Mouse (Mus musculus) MEL (cell line): ENCODE measurements around the gene Mindy3. TPM values are rescaled to one million over a fixed set of nuclear protein-coding genes. Genes with fewer than 3 reads are reported as not detected.

Experiments used
- DNase-seq: peaks from one replicate; pipeline ENCODE4 v3.0.0; 2011; ENCODE audit warnings: low read depth, low spot score
- H3K27ac ChIP-seq: 2 replicates; pipeline ENCODE4 v1.5.1; 2012; ENCODE audit warnings: low read depth, mild to moderate bottlenecking, control low read depth, low read length, moderate library complexity; ENCODE audit not compliant: control insufficient read depth
- H3K27me3 ChIP-seq, 2 experiments: fragments of 150-350 bp in 1 of 2; sonication (generic) in 1 of 2; 2 replicates each; pipeline ENCODE4 v1.6.1; 2012; ENCODE audit warnings: low read length in 2 of 2, mild to moderate bottlenecking in 2 of 2, improper control_type of control experiment in 1 of 2, moderate library complexity in 1 of 2; ENCODE audit not compliant: insufficient read depth in 2 of 2, control insufficient read depth in 1 of 2
- H3K36me3 ChIP-seq, 2 experiments: 2 replicates each; pipeline ENCODE4 v1.6.1; 2012 to 2014; ENCODE audit warnings: low read length in 2 of 2, improper control_type of control experiment in 1 of 2, inconsistent platforms in 1 of 2, mild to moderate bottlenecking in 1 of 2; ENCODE audit not compliant: insufficient read depth in 2 of 2, control insufficient read depth in 1 of 2
- H3K4me1 ChIP-seq, 2 experiments: fragments of 150-350 bp in 1 of 2; sonication (generic) in 1 of 2; 2 replicates each; pipeline ENCODE4 v1.6.1; 2012; ENCODE audit warnings: low read length in 2 of 2, improper control_type of control experiment in 1 of 2, mild to moderate bottlenecking in 1 of 2; ENCODE audit not compliant: insufficient read depth in 2 of 2, control insufficient read depth in 1 of 2
- H3K4me3 ChIP-seq, 2 experiments: fragments of 150-350 bp in 1 of 2; sonication (generic) in 1 of 2; 2 replicates each; pipeline ENCODE4 v1.5.1; 2012; ENCODE audit warnings: low read depth in 2 of 2, low read length in 2 of 2, mild to moderate bottlenecking in 2 of 2, moderate library complexity in 2 of 2, control low read depth in 1 of 2, improper control_type of control experiment in 1 of 2; ENCODE audit not compliant: control insufficient read depth in 1 of 2, insufficient read depth in 1 of 2
- H3K79me2 ChIP-seq: 2 replicates; pipeline ENCODE4 v1.6.1; 2012; ENCODE audit warnings: mild to moderate bottlenecking, low read length, moderate library complexity; ENCODE audit not compliant: control insufficient read depth, poor library complexity, insufficient read depth
- H3K9ac ChIP-seq: 2 replicates; pipeline ENCODE4 v1.6.1; 2012; ENCODE audit warnings: low read depth, mild to moderate bottlenecking, control low read depth, low read length, moderate library complexity; ENCODE audit not compliant: control insufficient read depth, poor library complexity, severe bottlenecking
- H3K9me3 ChIP-seq: fragments of 150-350 bp; sonication (generic); replicated peaks from 2 replicates; pipeline ENCODE4 v1.6.1; 2012; ENCODE audit warnings: mild to moderate bottlenecking, low read length, improper control_type of control experiment, moderate library complexity; ENCODE audit not compliant: insufficient read depth
- BHLHE40 ChIP-seq: IDR thresholded peaks from 2 replicates; pipeline ENCODE4 v1.6.1; 2012; ENCODE audit warnings: low read depth, mild to moderate bottlenecking, inconsistent platforms, low read length, improper control_type of control experiment, borderline replicate concordance
- CHD2 ChIP-seq: IDR thresholded peaks from 2 replicates; pipeline ENCODE4 v1.6.1; 2011; ENCODE audit warnings: low read length, improper control_type of control experiment
- CTCF ChIP-seq, 3 experiments: IDR thresholded peaks in 2 of 3; conservative IDR thresholded peaks in 1 of 3; 2 replicates each; pipeline ENCODE4 v1.5.1; 2011 to 2012; ENCODE audit warnings: low read length in 3 of 3, low read depth in 2 of 3, mild to moderate bottlenecking in 2 of 3, improper control_type of control experiment in 1 of 3, inconsistent platforms in 1 of 3, mixed read lengths in 1 of 3, moderate library complexity in 1 of 3; ENCODE audit not compliant: control insufficient read depth in 1 of 3, insufficient read depth in 1 of 3, poor library complexity in 1 of 3, severe bottlenecking in 1 of 3
- E2F4 ChIP-seq: IDR thresholded peaks from 2 replicates; pipeline ENCODE4 v1.6.1; 2011; ENCODE audit warnings: low read depth, low read length, improper control_type of control experiment, borderline replicate concordance
- ELF1 ChIP-seq: IDR thresholded peaks from 2 replicates; pipeline ENCODE4 v1.6.1; 2014; ENCODE audit warnings: low read depth, mild to moderate bottlenecking, inconsistent platforms, low read length, improper control_type of control experiment, moderate library complexity
- EP300 ChIP-seq, 2 experiments: IDR thresholded peaks; 2 replicates each; pipeline ENCODE4 v1.6.1; 2011; ENCODE audit warnings: improper control_type of control experiment in 2 of 2, low read length in 2 of 2, low read depth in 1 of 2, mild to moderate bottlenecking in 1 of 2
- ETS1 ChIP-seq: IDR thresholded peaks from 2 replicates; pipeline ENCODE4 v1.6.1; 2012; ENCODE audit warnings: low read depth, mild to moderate bottlenecking, inconsistent platforms, low read length, improper control_type of control experiment, moderate library complexity
- GABPA ChIP-seq: IDR thresholded peaks from 2 replicates; pipeline ENCODE4 v1.6.1; 2012; ENCODE audit warnings: low read depth, mild to moderate bottlenecking, inconsistent platforms, low read length, improper control_type of control experiment, moderate library complexity
- GATA1 ChIP-seq: IDR thresholded peaks from 2 replicates; pipeline ENCODE4 v1.6.1; 2011; ENCODE audit warnings: low read depth, low read length, improper control_type of control experiment
- HCFC1 ChIP-seq: IDR thresholded peaks from 2 replicates; pipeline ENCODE4 v1.6.1; 2012; ENCODE audit warnings: low read depth, mild to moderate bottlenecking, inconsistent platforms, low read length, improper control_type of control experiment, moderate library complexity
- KAT2A ChIP-seq: conservative IDR thresholded peaks from 2 replicates; pipeline ENCODE4 v1.6.1; 2012; ENCODE audit warnings: low read depth, low read length, improper control_type of control experiment, inconsistent platforms
- MAFK ChIP-seq: IDR thresholded peaks from 2 replicates; pipeline ENCODE4 v1.6.1; 2011; ENCODE audit warnings: low read depth, mild to moderate bottlenecking, low read length, improper control_type of control experiment, borderline replicate concordance
- MAZ ChIP-seq: IDR thresholded peaks from 2 replicates; pipeline ENCODE4 v1.6.1; 2012; ENCODE audit warnings: low read depth, mild to moderate bottlenecking, inconsistent platforms, low read length, improper control_type of control experiment
- MEF2A ChIP-seq: IDR thresholded peaks from 2 replicates; pipeline ENCODE4 v1.6.1; 2014; ENCODE audit warnings: low read depth, mild to moderate bottlenecking, inconsistent platforms, low read length, improper control_type of control experiment; ENCODE audit not compliant: poor library complexity, insufficient replicate concordance, severe bottlenecking; ENCODE audit errors: extremely low read depth
- MXI1 ChIP-seq: IDR thresholded peaks from 2 replicates; pipeline ENCODE4 v1.6.1; 2011; ENCODE audit warnings: mild to moderate bottlenecking, low read depth, low read length, improper control_type of control experiment
- NELFE ChIP-seq: IDR thresholded peaks from 2 replicates; pipeline ENCODE4 v1.6.1; 2011; ENCODE audit warnings: low read depth, low read length, improper control_type of control experiment
- NRF1 ChIP-seq: IDR thresholded peaks from 2 replicates; pipeline ENCODE4 v1.6.1; 2014; ENCODE audit warnings: low read depth, mild to moderate bottlenecking, inconsistent platforms, low read length, improper control_type of control experiment, moderate library complexity; ENCODE audit not compliant: poor library complexity, insufficient read depth, severe bottlenecking
- POLR2A ChIP-seq, 2 experiments: IDR thresholded peaks; 2 replicates each; pipeline ENCODE4 v1.6.1; 2011 to 2012; ENCODE audit warnings: low read length in 2 of 2, mild to moderate bottlenecking in 2 of 2, control low read depth in 1 of 2, improper control_type of control experiment in 1 of 2, low read depth in 1 of 2, moderate library complexity in 1 of 2; ENCODE audit not compliant: control insufficient read depth in 1 of 2, insufficient read depth in 1 of 2, poor library complexity in 1 of 2
- POLR2AphosphoS2 ChIP-seq: IDR thresholded peaks from 2 replicates; pipeline ENCODE4 v1.6.1; 2011; ENCODE audit warnings: low read length, improper control_type of control experiment
- RAD21 ChIP-seq: IDR thresholded peaks from 2 replicates; pipeline ENCODE4 v1.6.1; 2011; ENCODE audit warnings: mild to moderate bottlenecking, low read depth, low read length, improper control_type of control experiment
- RCOR1 ChIP-seq: IDR thresholded peaks from 2 replicates; pipeline ENCODE4 v1.6.1; 2012; ENCODE audit warnings: low read depth, mild to moderate bottlenecking, inconsistent platforms, low read length, improper control_type of control experiment
- SIN3A ChIP-seq: IDR thresholded peaks from 2 replicates; pipeline ENCODE4 v1.6.1; 2012; ENCODE audit warnings: low read length, improper control_type of control experiment, inconsistent platforms
- TAL1 ChIP-seq: IDR thresholded peaks from 2 replicates; pipeline ENCODE4 v1.6.1; 2012; ENCODE audit warnings: mild to moderate bottlenecking, inconsistent platforms, low read length, moderate library complexity, mixed read lengths
- TBP ChIP-seq: IDR thresholded peaks from 2 replicates; pipeline ENCODE4 v1.8.0; 2011; ENCODE audit warnings: low read depth, low read length, improper control_type of control experiment
- TCF12 ChIP-seq: IDR thresholded peaks from 2 replicates; pipeline ENCODE4 v1.6.1; 2014; ENCODE audit warnings: low read depth, mild to moderate bottlenecking, inconsistent platforms, low read length, improper control_type of control experiment, moderate library complexity
- ZKSCAN1 ChIP-seq: IDR thresholded peaks from 2 replicates; pipeline ENCODE4 v1.6.1; 2012; ENCODE audit warnings: low read depth, mild to moderate bottlenecking, inconsistent platforms, low read length, improper control_type of control experiment, moderate library complexity
- ZMIZ1 ChIP-seq: IDR thresholded peaks from 2 replicates; pipeline ENCODE4 v1.6.1; 2012; ENCODE audit warnings: low read depth, mild to moderate bottlenecking, inconsistent platforms, low read length, improper control_type of control experiment, moderate library complexity
- ZNF384 ChIP-seq: IDR thresholded peaks from 2 replicates; pipeline ENCODE4 v1.6.1; 2012; ENCODE audit warnings: low read depth, mild to moderate bottlenecking, inconsistent platforms, low read length, improper control_type of control experiment
- polyA plus RNA-seq, 2 experiments: library from polyadenylated mRNA; stranded (reverse) in 1 of 2; unstranded in 1 of 2; fragments of >175 nt in 1 of 2; fragments of >200 nt in 1 of 2; gene quantifications; 2 replicates each; pipeline versions ENCODE4 v1.2.1 to v1.2.4; 2012; ENCODE audit warnings: low replicate concordance in 2 of 2, low read depth in 1 of 2; ENCODE audit not compliant: insufficient read length in 2 of 2, insufficient read depth in 1 of 2, missing spikeins in 1 of 2
- total RNA-seq: library from RNA; depleted of rRNA; stranded (reverse); fragments of 300-350 nt; gene quantifications from 2 replicates; pipeline ENCODE4 v1.2.3, GENCODE M21; 2012; rRNA removed

The Mindy3 gene
- total RNA-seq: 23.5 and 23.8 TPM in 2 replicates
- polyA plus RNA-seq: 10 to 100 TPM in 1 of 2 experiments, not detected in 1; 40.6 TPM

DNA sequence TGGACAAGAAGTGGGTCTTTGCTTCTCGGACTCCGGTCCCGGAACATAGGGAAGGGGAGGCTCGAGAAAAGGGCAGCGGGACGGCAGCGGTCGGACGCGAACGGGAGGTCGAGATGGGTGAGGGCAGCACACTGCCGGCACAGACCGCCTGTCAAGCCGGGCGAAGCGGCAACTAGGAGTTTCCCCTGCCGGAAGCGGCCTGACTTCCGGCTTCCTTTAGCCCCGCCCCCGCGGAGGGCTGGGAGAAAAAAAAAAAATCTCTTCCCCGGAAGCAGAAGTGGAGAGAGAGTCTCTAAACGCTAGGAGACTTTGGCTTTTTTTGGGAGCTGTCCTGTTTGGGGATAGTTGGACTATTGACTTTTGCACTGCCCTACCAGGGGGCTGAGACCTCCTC lies at the start of gene Mindy3:
Gene Mindy3, minus strand, starts transcription at position 209 of the 394 bp plus-strand sequence.
- Histone ChIP-seq H3K4me3 (peak within 1 kb of the TSS; percentile 81 to 87), H3K9ac (peak within 1 kb of the TSS; percentile 84), H3K36me3 (peaks cover 0 to 23% of the 10 kb centered on the region in 2 experiments; a peak in 2 of 4 replicates), H3K27ac (no peak within 1 kb of the TSS), H3K9me3 (no peaks in the 10 kb centered on the region), H3K27me3 (no peaks in the 10 kb centered on the region), H3K79me2 (peaks cover 31% of the 10 kb centered on the region), H3K4me1 (peaks cover 4 to 10% of the 10 kb centered on the region in 2 experiments)
- TF ChIP-seq RAD21 (no peak), NRF1 (no peak), RCOR1 (peak; percentile 74), E2F4 (no peak), POLR2AphosphoS2 (peak; percentile 91), ZNF384 (peak; percentile 99), CHD2 (no peak), ZMIZ1 (peak; percentile 84; the same call in 1 of the 2 replicates), BHLHE40 (no peak), HCFC1 (peak; percentile 85), TAL1 (no peak), CTCF (IDR thresholded peaks at IDR 0.05 in 2 of 3, conservative IDR thresholded peaks at IDR 0.05 in 1 of 3; ENCODE audit: control insufficient read depth in 1 of 3, insufficient read depth in 1 of 3, low read depth in 2 of 3, low read length in 3 of 3, poor library complexity in 1 of 3, severe bottlenecking in 1 of 3) (no peak), GABPA (no peak), MAZ (0 out of 2 replicates have a peak, but pooled peaks have one; percentile 29), MAFK (no peak), ZKSCAN1 (no peak), ELF1 (peak; percentile 98), POLR2A (IDR thresholded peaks at IDR 0.05; ENCODE audit: control insufficient read depth in 1 of 2, insufficient read depth in 1 of 2, low read depth in 1 of 2, low read length in 2 of 2, poor library complexity in 1 of 2) (peak; percentile 93), NELFE (peak; percentile 97), ETS1 (peak; percentile 61), TBP (peak; percentile 85), MEF2A (no peak), MXI1 (peak; percentile 77; the same call in 1 of the 2 replicates), KAT2A (no peak; the same call in 1 of the 2 replicates), SIN3A (peak; percentile 88; the same call in 1 of the 2 replicates), EP300 (IDR thresholded peaks at IDR 0.05; ENCODE audit: low read depth in 1 of 2, low read length in 2 of 2) (no peak), GATA1 (no peak), TCF12 (peak; percentile 69)
- peak; percentile 89 for DNase-seq
